Mouse (Mus musculus) monocyte, adult 5-6 weeks (primary cell): ENCODE measurements around the gene Fndc8. TPM values are rescaled to one million over a fixed set of nuclear protein-coding genes. Genes with fewer than 3 reads are reported as not detected.

ENCODE experiments used
- ATAC-seq: fragments of 153-309, 156-312 bp; replicated peaks from 2 replicates; pipeline ENCODE4 v1.8.0; 2017; ENCODE audit warnings: mild to moderate bottlenecking; ENCODE audit not compliant: low TSS enrichment, insufficient number of reproducible peaks, severe bottlenecking, poor library complexity, low FRiP score
- total RNA-seq: library from RNA; stranded (forward); fragments of 200-1000, 200-491, 200-594 nt; gene quantifications from 3 replicates; pipeline ENCODE4 v1.2.3, GENCODE M21; 2017

The Fndc8 gene
- total RNA-seq: not detected in 3 replicates

DNA sequence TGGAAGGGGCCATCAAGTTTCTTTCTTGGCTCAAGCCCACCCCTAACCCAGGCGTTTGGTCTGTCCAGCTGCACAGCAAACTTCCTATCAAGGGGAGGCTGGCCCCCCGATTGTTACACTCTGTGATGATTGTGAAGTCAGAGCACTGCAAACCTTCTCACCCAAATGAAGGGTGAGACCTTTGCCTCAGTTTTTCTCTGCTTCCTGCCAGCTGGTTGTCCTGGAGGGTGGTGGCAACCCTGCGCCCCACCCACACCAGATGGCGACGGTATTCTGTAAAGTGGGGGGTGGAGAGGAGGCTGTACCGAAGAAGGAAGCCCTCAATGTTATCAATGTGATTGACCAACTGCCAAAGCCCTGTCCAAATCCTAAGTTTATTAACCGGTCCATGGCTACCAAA is at the start of gene Fndc8:
Gene Fndc8, plus strand, starts transcription at position 189 of the 400 bp plus-strand sequence.
- ATAC-seq: no peak

DNA sequence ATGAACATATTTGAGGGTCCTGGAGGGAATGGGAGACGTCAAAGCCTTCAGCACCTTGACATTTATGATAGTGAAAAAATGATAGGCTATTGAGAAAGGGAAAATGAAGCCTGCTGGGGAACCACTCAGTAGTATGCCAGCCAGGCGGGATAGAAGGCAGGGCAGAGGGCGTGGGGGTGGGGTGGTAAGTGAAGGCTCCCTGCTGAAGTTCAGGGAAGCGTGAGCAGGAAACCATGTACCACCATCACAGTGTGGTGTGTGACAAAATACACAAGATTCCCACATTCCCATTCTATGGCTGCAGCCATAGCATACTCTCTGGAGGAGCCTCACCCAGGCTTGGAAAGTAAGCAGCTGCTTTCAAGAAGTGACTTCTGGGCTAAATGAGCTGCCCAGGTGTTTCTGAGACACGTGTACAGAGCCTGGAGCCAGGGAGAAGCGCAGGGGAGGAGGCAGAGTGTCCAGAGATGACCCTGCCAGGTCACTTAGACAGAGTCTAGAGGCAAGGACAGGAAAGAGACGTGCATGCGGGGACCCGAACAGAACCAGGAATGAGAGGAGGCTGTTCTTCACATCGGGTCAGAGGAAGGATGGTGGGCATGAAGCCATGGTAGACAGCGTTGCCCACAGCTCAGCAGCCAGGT is 47.0 kb upstream of the Fndc8 start:
- ATAC-seq: 0 out of 2 replicates have a peak, but pooled peaks have one; percentile 4

GRCm38 (mm10) chr11:82845415-82846078 is 46.4 kb upstream of the Fndc8 start:
- peak; percentile 91 for ATAC-seq

- no peak for ATAC-seq
These were observed 45.9 kb upstream of the Fndc8 start for GRCm38 (mm10) chr11:82846079-82846436.

DNA sequence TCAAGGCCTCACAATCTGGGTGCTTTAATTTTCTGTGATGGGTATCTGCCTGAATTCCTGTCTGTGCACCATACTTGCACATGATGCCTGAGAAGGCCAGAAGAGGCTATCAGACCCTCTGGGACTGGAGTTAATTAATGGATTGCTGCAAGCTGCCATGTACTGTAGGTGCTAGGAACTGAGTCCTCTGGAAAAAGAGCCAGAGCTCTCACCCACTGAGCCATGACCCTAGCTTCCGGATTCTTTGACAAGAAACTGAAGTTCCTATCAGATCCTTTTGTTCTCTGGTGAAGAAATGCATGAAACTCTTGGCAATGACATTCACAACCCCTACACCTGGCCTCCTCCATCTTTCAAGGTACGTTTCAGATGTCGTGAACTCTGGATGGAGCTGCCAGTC is 45.0 kb upstream of the Fndc8 start:
- ATAC-seq: no peak

- no peak for ATAC-seq
These were observed 44.3 kb upstream of the Fndc8 start for GRCm38 (mm10) chr11:82847571-82848000.

GRCm38 (mm10) chr11:82850259-82850658 is 41.7 kb upstream of the Fndc8 start:
- no peak for ATAC-seq

DNA sequence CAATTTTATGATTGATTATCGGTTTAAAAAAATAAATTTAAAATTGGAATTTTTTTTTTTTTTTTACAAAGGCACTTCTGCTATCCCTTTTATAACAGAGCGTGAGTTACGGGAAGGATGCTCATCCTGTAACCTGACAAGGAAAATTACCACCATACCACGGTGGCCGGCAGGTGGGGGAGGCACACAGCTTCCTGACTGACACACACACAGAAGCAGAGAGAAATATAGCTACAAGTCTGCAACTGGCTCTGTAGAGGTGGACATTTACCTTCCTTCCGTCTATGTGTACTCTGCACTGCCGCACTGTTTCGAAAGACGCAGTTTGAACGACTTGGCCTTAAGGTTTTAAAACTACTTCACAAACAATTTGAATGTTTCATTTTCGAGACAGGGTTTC is 39.8 kb upstream of the Fndc8 start:
- no peak for ATAC-seq

- ATAC-seq: no peak
These were observed 39.4 kb upstream of the Fndc8 start for GRCm38 (mm10) chr11:82852540-82852939.

DNA sequence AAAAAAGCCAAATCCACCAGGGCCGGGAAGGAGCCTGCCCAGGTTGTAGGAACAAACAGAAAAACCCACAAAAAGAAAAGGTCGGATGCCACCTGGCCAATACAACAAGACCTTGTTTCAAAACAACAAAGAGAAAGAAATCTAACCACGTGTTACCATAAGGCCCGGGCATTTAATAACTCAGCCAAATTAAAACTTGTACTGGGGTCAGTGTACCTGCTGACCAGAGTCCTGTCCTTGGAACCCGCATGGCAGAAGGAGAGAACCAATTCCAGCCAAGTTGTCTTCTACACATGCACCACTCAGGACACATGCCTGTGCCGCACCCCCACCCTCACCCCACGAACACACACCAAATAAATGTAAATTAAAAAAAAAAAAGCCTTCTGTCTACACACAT is 39.0 kb upstream of the Fndc8 start:
- no peak for ATAC-seq

GRCm38 (mm10) chr11:82854111-82854510 is 37.8 kb upstream of the Fndc8 start:
- ATAC-seq: no peak

GRCm38 (mm10) chr11:82855327-82855973 is 36.5 kb upstream of the Fndc8 start:
- no peak for ATAC-seq

GRCm38 (mm10) chr11:82856032-82856431 is 35.9 kb upstream of the Fndc8 start:
- ATAC-seq: no peak

- no peak for ATAC-seq
These were observed 34.5 kb upstream of the Fndc8 start for GRCm38 (mm10) chr11:82857307-82857848.

GRCm38 (mm10) chr11:82860759-82861158 is 31.2 kb upstream of the Fndc8 start:
- ATAC-seq: no peak

- ATAC-seq: no peak
These were observed 30.4 kb upstream of the Fndc8 start for GRCm38 (mm10) chr11:82861558-82861957.

GRCm38 (mm10) chr11:82862638-82863037 is 29.3 kb upstream of the Fndc8 start:
- no peak for ATAC-seq

- no peak for ATAC-seq
These were observed 28.9 kb upstream of the Fndc8 start for GRCm38 (mm10) chr11:82863059-82863458.

- ATAC-seq: no peak
These were observed 28.4 kb upstream of the Fndc8 start for GRCm38 (mm10) chr11:82863488-82863931.

- no peak for ATAC-seq
These were observed 26.0 kb upstream of the Fndc8 start for GRCm38 (mm10) chr11:82865957-82866356.
